Mouse (Mus musculus) adrenal gland (tissue): Measurements from ENCODE around the gene Col15a1.

Source experiments
- intact Hi-C: fragments of 180-260 bp; cut with DNase I; formaldehyde crosslinking; loops from one replicate; pipeline ENCODE4 v1.15.1; 2025
- long read RNA-seq, 2 experiments: library from polyadenylated mRNA; unstranded; transcript quantifications; one replicate each; pipeline ENCODE4 v2.0.0; 2020; ENCODE audit warnings: borderline replicate concordance in 1 of 2; ENCODE audit not compliant: insufficient replicate concordance in 1 of 2

Col15a1 gene
- long read RNA-seq, experiment 1: 0 reads
- long read RNA-seq, experiment 2, partial matches to known transcripts: 0 of 1 reads
- long read RNA-seq, experiment 2, other reads (novel, unspliced or antisense): 1 of 1 reads

DNA sequence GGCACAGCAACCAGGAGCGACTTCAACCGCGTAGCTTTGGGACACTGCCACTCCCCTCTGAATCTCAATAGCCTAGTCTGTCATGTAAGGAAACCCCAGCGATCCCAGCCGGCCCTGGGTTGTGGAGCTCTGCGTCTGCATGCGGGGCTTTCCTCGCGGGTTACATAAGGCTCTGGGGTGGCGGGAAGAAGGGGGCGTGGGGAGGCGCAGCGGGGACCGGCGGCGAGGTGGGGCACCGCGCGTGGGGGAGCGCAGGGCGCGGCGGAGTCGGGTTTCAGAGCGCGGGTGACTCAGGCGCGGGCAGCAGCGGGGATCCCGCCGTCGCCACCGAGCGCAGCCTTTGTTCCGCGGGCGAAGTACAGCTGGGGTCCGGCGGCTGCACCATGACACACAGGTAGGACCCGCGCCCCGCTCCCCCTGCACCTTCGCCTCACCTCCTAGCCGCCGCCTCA, at the start of gene Col15a1:
Gene Col15a1, plus strand, starts transcription at position 193 of the 452 bp plus-strand sequence.
- intact Hi-C loops: no loop called here

DNA sequence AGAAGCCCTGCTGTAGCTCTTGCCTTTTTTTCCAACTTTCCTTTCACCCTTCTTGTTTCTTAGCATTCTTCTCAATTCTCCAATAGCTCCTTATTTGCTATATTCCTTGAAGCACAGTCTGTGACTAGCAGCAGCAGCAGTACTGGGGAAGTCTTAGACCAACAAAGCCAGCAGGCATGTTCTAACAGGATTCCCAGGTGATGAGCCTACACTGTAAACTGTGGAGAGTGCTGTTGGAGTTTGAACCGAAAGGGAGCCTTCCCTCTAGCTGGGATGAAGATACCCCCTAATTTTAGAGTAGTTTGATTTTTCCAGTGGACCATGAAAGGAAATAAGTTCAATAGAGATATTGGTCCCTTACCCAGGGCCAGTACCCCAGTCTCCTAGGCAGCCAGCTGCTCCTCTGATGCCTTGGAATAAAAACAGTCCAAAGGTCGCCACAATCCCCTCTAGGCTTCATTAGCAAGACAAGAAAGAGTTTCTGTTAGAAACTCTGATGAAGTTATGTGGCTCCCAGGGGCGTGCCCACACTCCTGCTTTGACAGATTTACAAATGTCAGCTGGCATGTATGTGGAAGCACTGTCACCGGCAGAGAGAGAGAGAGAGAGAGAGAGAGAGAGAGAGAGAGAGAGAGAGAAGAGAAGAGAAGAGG, 46.7 kb upstream of the Col15a1 start:
- intact Hi-C loops: no loop called here

DNA sequence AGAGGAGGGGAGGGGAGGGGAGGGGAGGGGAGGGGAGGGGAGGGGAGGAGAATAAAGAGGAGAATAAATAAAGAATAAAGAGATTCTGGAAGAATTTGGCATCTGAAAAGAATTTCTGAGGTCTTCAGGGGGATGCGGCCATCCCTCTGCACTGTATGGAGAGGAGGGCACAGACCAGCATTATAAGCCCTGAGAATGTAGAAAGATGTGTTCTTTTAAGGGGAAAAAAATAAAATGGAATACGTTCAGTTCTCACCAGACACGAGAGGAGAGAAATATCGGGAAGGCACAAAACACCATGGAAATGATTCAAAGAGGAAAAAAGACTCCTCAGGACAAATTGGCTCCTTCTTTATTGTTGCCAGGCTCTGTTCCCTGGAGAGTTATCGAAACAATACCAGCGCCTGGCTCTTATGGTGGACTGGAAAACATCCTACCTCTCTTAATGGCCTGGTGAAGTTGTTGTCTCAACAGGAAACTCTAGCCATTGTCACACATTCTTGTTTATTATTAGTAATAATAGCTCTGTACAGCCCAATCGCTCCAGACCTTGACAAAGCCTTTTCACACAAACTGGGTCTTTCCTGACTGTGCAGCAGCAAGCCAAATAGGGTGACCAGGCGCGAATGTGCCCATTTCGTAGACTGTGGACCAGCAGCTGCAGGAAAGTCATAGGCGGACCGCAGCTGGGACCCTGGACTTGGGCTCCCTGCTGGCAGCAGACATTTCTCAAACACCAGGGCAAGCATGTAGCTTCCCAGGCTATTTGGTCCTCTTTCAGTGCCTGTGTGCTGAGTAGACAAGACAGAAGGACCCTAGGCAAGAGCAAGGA, 46.0 kb upstream of the Col15a1 start:
- intact Hi-C loops: no loop called here

DNA sequence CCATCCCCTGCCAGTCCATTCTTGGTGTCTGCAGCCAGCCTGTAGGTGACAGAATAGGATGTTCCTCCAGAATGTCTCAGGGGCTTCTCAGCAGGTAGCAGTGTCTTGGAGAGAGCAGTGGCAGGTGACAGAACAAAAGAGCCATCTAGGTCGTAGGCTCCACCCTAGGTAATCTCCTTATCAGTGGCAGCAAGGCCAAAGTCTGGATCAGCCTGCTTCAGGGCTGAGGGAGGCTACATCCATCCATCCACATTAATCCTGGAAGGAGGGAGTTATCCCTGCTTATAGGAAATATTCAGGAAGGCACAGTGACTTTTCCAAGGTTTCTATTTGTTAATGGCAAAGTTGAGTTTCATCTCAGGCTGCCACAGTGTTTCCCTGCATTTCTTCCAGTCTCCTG, 35.6 kb upstream of the Col15a1 start:
- intact Hi-C loops: no loop called here

DNA sequence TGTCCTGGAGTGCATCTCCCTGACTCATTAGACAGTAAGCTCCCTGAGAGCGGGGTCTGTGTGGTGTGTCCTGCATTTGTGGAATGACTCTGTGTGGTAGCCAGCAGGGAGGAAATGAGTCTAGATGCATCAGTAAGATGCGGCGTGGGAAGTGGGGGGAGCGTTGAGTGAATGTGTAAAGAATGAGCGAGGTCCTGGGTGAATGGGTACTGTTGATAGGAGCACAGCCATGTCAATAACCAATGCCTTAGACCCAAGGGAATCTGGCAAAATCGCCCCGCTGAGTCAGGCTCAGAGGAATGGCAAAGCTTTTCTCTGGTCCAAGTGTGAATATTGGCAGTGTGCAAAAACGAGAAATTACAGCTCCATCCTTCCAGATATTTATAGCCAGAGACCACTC, 30.9 kb upstream of the Col15a1 start:
- intact Hi-C loops: no loop called here

DNA sequence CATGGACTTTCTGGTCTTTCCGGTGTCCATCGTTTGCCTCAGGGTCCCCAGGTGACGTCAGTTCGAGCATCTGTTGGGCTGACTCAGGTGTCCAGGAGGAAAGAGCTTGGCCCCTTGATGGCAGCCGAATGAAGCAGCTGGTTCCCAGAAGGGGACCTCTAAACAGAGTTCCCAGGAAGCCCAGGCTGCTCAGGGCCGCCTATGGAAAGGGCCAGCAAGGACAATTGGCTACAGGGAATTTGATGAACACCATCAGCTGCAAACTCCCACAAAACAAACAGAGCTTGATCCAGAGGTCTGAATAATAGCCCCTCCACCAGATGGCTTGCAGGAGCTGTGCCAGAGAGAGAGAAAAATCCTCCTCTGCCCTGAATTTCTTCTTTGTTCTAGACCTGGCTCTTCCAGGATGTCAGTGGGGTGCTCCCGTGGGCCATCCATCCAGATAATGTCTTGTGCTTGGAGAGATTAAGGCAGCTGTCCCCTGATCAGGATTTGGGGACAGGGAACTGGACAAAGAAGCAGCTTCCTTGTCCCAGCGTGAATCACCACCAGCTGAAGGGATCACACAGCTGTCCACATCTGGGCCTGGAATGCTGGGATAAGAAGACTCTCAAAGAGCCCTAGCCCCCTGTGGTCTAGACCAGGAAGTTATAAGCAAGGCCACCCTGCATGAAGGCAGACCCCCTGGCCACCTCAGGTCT, 29.6 kb upstream of the Col15a1 start:
- intact Hi-C loops: no loop called here

DNA sequence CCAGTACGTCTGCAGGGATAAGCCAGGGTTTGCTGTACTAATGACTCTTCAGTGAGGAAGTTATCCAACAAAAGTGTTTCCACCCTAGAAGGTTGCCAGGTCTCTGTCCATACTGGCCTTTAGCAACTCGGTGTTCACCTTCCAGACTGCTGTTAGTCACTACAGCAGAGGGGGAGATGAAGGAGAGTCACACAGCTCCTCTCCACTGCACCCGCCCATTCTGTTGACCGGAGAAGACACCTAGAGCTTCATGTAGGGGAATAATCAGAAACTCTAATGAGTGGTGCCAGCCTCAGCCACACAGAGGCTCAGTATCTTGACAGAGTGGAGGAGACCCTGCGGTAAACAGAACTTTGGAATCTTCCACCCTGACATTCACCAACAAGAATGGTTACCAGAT, 28.4 kb upstream of the Col15a1 start:
- intact Hi-C loops: no loop called here

DNA sequence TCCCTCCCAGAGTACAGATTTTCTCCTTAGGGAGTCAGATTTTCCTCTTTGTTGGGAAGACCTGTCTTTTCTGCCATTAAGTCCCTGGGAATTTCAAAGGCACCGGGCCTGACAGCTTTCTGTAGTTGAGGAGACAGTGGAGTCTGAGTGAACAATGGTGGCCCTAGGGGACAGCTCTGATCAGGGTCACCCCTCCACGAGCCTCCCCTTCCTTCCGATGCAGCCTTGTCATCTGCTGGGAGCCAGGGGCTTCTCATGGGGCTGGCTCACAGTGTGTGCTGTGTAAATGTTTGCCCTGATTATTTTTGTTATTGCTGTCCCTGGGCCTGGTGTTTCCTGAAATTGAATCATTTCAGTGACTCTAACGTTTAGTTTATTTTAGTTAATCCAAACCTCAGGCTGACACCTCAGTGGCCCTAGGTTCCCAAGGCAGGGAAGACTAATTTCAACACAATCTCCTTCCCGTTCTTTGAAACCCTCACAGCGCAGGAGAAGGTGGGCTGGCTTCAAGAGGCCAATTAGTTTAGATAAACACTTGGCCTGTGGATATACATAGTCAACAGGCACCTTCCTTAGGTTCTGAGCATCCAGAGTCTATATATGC, 23.8 kb upstream of the Col15a1 start:
- intact Hi-C loops: no loop called here

DNA sequence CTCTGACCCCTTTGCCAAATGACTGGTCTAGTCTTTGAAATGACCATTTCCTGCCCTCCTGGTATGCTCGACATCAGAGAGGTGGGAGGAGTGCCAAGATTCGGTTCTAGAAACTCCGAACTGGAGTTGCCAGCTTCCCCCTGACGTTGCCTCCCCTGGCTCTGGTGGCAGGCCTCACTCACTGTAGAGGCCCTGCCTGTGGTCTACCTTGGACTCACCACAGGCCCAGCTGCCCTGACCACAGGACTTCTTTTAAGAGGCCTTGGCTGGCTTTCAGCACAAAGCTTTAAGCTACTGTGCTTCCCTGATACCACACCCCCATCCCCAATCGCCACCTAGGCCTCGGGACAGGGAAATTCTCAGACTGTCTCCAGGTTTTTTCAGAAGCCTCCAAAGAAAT, 21.4 kb upstream of the Col15a1 start:
- intact Hi-C loops: no loop called here

DNA sequence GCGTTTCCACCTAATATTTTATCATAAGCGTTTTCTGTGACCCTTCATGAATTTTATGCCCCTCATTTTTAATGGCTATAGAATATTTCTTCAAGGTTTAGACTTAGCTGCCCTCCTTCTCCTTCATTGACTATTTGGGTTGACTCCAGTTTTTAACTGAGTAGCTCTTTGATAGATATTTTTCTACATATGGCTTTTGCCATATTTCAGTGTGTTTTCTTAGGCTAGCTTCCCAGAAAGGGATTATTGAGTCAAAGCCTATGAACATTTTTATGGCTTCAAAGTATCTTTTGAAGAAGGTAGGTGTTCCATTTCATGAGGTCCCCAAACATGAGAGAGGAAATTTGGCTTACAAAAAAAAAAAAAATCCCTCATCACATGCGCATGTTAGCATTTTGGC, 11.8 kb upstream of the Col15a1 start:
- intact Hi-C loops: no loop called here

DNA sequence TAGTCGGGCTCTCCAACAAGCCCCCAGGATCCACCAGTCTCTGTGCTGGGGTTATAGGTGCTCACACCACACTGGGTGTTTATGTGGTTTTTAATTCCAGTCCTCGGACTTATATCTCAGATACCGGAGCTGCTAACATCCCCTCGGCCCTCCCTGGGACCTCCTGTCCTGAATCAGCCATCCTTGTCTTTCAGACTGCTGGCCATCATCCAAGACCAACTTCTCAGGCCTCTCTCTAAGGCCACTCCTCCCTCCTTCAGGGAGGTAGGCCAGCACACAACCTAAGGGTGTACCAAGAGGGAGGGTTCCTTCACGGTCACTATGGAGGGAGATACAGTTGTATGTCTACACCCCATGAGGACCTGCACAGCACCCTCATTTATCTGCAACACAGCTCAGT, 4.3 kb upstream of the Col15a1 start:
- intact Hi-C loops: no loop called here

DNA sequence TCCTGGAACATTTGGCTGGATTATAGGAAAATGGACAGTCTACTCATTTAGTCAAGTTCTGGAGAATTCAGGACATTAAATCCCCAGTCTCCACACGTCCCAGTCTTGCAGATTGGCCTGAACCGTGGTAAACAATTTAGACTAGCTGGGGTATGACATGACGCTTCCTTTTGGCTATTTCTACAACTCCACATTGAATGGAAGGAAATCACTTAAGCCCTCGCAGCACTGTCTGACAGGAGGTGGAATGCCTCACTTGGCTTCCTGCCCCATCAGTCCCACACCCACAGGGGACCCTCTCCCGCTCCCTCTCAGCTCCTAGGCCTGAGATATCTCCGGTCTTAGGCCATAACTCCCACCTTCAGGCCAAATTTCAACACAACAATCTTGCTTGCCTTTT, 2.1 kb upstream of the Col15a1 start:
- intact Hi-C loops: no loop called here

DNA sequence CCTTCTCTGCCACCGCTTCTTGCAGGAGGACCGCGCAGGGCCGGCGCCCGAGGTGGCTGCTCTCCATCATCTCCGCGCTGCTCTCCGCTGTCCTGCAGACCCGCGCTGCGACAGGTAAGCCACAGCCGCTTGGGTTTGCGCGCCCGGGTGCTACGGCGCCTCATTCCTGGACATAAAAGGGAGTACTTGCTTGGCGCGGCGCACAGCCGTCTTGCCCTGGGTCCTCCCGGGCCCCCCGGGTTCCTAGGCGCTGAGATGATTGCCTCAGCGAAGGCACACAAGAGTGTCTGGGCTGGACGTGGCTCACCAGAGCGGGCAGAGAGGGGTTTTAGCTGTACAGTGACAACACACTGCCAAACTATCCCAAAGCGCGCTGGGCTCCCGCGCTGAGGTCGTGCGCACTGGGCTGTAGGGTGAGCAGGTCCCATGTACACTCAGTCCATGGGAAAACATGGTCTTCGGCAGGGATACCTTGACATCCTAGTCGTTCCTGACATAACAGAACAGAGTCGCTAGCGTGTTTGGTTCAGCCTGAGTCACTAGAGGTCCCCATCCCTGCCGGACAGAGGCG, 545 bp downstream of the Col15a1 start:
- intact Hi-C loops: no loop called here

DNA sequence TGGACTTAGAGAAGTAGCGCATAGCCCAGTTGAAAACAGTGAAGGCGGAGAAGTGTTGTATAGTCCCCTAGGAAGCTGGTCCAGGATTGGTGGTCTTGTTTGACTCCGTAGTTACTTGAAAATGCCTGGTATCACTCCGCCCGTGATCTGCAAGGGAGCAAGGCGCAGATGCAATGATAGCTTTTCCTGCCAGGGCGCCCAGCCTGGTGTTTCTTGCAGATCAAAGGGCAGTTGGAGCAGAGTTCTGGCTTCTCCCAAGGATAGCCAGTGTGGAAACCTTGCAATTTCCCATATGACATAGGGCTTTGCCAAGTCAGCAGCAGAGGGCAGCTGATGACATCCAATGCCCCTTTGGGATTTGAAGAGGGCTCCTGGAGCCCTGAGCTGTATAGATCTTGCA, 1.5 kb downstream of the Col15a1 start:
- intact Hi-C loops: no loop called here

DNA sequence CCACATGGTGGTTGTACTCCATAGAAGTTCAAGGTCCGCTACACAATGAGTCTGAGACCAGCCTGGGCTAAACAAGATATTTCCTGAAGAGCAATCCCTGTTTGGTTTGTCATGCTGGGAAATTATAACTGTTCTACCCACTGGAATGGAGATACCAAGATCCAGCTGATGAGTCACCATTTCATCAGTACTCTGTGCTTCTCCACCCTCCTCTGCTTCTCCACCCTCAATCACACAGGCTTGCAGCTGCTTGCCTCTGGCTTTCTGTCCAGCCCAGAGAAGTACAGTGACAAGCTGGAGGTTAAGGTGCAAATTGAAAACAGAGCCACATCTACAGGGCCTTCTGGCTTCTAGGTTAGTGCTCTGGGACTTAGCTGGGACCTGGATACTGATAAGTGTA, 10.9 kb downstream of the Col15a1 start:
- intact Hi-C loops: no loop called here

DNA sequence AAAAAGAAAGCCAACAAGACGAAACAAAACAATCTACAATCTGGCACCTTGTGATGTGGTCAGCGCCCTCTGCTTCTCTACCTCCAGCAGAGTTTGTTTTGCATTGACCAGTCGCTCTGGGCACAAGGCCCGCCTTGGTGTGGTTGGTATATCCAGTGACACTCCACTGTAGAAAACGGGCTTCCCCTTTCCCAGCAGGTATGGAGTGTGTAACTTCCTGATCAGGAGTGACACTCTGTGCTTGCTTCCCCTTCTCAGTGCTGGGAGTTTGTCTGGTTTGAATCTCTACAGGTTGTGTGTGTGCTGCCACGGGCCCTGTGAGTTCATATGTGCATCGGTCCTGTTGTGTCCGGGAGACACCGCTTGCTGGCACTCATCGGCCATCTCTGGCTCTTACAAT, 11.4 kb downstream of the Col15a1 start:
- intact Hi-C loops: no loop called here

DNA sequence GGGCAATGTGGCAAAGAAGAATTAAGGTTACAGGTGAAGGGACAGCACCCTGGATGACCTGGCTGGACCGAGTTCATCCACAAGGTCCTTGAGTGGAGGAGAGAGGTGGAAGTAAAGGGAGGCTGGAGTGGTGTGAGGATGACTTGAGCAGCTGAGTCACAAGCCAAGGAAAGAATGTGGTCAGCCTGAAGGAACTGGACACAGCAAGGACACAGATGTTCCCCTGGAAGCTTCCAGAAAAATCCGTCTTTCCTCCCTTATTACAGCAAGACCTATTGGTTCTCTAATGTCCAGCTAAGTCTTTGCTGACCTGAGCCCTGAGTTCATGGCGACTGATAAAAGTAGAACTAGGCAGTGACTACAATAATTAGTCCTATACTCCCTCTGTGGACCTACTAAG, 12.6 kb downstream of the Col15a1 start:
- intact Hi-C loops: no loop called here

DNA sequence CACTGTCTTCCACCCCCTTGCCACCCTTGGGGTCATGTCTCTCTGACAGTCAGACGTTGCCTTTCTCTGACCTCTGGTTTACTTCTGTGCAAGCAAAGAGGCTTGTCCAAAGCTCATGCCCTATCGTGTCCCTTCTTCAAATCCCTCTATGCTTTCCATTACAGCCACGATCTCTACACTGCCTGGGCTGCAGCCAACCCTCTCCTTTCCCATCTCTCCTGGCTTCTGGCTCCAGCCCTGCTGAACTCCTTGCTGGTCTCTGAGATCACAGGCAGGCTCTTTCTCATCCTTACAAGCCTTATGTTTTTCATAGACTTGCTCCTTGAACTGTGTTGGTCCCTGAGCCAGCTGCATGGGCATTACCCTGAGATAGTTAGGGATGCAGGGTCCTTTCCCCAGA, 14.2 kb downstream of the Col15a1 start:
- intact Hi-C loops: no loop called here

DNA sequence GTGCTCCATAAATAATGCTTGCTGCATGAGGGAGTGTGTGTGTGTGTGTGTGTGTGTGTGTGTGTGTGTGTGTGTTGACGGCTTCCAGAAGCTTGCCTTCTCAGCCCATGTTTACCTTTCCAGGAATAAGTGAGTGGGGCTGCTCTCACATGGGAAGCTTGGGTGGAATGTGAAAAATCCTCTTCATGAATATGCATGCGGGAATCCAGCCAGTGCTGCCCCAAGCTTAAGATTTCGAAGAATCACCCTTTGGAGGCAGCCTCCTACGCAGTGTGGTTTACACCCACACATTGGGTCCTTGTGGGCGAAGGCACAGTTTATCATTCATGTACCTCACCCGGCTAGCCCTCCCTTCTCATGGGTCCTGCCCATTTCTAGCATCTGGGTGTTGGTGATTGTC, 18.0 kb downstream of the Col15a1 start:
- intact Hi-C loops: no loop called here

DNA sequence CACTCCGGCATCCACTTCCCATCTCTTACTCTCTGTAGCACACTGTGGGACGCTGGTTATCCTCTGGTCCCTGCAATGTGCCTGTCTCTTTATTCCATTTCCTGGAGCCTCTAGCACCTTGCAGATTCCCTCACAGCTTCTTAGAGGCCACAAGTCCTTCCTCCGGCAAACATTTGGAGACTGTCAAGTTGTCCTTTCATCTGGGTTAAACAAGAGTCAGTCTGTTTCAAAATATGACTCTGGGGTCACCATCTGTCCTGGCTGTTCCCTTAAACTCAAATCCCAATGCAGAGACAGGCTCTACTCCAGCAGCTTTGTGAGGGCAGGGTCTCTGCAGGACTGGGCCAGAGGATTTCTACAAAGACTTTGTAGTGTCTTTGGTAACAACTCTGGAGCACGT, 19.1 kb downstream of the Col15a1 start:
- intact Hi-C loops: no loop called here

DNA sequence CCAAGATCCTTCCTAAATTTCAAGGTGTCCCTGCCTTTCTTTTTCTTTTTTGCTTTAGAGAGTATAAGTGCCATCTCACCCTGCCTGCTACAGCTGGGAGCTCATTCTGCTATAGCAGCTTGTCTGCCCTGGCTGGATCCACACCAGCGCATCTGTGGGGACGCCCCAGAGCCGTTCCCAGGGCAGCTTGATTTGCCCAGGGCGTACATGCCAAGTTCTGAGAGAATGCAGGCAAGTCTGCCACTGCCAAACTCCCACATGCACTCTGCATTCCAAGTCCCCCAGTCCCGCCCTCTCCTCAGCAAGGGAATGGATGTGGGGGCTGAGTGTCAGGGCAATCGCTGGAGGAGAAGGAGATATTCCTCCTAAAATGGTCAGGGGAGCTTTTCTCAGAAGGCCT, 19.8 kb downstream of the Col15a1 start:
- intact Hi-C loops: no loop called here
